Mouse (Mus musculus): ENCODE measurements around the gene 2810004N23Rik. TPM values are rescaled to one million over a fixed set of nuclear protein-coding genes. Genes with fewer than 3 reads are reported as not detected.
A peak's percentile ranks its signal among the peaks of the same experiment; 100 is the strongest.

2810004N23Rik gene
- total RNA-seq, 2 experiments from 2014 or later: 23.3 to 26.1 TPM

DNA sequence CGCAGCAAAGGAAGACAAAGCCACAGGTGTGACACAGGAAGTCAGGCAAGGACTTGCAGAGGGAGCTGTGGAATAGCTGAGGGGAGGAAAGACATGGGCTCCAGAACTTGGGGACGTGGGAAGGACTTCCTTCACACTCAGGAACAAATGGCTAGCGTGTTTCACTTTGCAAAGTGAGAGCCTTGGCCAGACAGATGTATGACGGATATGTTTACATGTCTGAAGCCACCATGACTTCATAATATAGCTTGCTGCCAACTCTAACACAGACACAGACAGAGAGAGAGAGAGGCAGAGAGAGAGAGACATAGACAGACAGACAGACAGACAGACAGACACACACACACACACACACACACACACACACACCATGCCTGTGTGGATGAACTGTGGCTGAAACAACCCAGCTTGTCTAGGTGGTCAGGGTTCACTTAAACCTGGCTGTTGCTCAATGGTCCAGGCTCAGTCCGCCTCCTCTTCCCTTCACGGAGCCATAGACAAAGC lies 43.3 kb downstream of the 2810004N23Rik start:
- DNase-seq: no peak

DNA sequence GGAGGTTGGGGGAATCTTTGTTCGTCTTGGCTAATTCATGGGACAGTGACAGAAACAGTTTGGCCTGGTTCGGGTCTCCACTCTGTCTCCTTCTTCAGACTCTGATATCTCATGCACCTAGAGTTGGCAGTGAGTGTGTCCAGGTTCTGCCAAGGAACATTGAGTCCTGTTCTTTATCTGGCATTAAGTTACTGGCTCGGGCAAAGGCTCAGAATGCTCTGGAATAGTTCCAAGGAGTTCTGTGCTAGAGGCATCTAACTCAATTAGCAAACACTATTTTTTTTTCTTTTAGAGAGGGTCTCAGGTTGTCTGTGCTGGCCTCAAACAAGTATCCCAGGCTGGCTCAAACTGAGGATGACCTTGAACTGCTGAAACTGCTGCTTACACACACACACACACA lies 45.6 kb downstream of the 2810004N23Rik start:
- no peak for DNase-seq

GRCm38 (mm10) chr8:124816866-124817265 lies 46.1 kb downstream of the 2810004N23Rik start:
- DNase-seq: no peak

- DNase-seq: no peak
These were observed 47.0 kb downstream of the 2810004N23Rik start for GRCm38 (mm10) chr8:124815870-124816269.

GRCm38 (mm10) chr8:124813326-124813725 lies 49.6 kb downstream of the 2810004N23Rik start:
- DNase-seq: no peak

- no peak for DNase-seq
These were observed 52.1 kb downstream of the 2810004N23Rik start for GRCm38 (mm10) chr8:124810689-124811394.

DNA sequence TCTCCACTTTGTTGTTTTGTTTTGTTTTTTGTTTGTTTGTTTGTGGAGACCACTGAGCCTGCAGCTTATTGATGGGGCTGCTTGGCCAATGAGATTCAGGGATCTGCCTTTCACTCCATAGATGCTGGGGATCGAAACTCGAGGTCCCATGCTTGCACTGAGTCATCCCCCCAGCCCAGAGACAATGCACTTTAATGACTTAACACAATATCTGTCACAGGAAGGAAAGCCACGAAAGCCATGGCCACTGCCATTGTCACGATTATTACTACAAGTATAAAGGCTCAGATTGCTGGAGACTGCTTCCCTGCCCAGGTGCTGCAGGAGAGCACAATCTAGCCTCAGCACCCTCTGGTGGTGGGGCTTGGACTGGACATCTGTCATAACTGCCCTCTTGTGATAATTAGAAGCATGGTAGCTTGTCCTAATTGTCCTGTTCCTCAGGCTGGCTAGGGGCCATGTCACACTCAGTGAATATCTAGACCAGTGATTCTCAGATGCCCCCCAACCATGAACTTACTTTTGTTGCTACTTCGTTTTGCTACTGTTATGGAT lies 52.8 kb downstream of the 2810004N23Rik start:
- DNase-seq: no peak

GRCm38 (mm10) chr8:124809419-124809818 lies 53.5 kb downstream of the 2810004N23Rik start:
- no peak for DNase-seq

DNA sequence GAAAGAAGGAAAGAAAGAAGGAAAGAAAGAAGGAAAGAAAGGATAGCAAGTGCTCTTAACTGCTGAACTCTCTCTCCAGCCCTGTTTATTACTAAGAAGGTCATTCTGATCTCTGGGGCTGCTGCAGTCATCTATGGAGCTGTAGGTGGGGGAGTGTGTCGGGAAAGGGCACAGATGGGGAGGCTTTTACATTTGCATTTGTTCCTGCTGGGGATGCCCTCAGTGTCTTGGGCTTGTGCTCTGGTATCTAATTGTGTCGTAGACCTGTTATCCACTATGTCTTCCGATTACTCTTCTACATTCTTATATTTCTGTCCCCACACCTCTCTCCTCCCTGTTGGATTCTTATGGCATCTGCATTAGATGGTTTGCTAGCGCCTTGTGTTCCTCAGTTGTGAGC lies 56.9 kb downstream of the 2810004N23Rik start:
- no peak for DNase-seq

DNA sequence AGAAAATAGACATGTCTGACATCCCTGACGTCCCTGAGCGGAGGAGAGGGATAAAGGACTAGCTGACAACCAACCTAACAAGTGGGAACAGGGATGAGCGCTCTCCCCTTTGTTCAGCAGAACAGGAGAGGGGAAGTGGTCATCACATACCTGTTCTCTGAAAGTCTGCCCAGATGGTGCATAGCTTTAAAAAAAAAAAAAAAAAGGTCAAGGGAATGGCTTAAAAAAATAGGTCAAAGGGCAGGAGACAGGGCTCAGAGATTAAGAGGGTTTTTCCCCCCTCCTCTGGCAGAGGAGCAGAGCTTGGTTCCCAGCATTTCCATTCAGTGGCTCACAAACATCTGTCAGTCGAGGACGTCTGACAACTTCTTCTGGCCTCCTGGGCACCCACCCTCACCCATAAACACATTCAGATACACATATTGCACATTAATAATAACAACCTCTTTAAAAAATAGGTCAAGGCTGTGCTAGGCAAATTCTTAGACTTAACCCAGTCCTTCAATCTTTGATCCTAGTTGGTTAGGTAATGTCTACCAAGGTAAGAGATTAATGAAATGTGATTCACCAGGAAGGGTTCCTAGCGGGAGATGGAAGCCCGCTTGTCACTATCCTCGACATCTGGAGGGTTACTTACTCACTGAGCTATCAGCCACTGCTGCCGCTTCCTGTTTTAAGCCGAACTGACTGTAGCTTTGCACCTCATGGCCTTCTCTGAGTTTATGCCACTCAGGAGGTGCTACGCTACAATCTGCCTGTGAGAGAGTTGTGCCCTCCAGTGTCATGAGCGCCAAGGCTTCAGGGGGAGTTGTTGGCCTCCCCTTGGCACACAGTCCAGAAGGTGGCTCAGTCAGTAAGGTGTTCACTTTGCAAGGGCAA lies 58.9 kb downstream of the 2810004N23Rik start:
- DNase-seq: no peak

DNA sequence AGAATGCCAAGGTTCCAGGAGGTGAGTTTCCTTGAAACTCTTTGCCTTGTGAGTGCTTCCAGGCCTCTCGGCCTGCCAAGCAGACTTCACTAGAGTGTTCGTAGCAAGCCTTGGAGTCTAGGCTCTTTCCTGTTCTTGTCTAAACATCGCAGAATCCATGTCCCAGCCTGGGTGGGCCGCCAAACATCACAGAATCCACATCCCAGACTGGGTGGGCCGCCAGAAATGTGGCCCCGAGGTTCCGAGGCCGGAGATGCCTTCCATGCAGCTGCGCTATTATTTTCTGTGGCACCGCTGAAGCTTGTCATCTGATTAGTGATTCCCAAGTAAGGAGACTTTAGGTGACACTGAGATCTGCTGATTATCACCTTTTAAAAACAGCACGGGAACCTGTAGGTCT lies 62.4 kb downstream of the 2810004N23Rik start:
- DNase-seq: no peak

GRCm38 (mm10) chr8:124795781-124796488 lies 67.0 kb downstream of the 2810004N23Rik start:
- no peak for DNase-seq

GRCm38 (mm10) chr8:124794486-124794780 lies 68.5 kb downstream of the 2810004N23Rik start:
- DNase-seq: peak; percentile 75 to 80

DNA sequence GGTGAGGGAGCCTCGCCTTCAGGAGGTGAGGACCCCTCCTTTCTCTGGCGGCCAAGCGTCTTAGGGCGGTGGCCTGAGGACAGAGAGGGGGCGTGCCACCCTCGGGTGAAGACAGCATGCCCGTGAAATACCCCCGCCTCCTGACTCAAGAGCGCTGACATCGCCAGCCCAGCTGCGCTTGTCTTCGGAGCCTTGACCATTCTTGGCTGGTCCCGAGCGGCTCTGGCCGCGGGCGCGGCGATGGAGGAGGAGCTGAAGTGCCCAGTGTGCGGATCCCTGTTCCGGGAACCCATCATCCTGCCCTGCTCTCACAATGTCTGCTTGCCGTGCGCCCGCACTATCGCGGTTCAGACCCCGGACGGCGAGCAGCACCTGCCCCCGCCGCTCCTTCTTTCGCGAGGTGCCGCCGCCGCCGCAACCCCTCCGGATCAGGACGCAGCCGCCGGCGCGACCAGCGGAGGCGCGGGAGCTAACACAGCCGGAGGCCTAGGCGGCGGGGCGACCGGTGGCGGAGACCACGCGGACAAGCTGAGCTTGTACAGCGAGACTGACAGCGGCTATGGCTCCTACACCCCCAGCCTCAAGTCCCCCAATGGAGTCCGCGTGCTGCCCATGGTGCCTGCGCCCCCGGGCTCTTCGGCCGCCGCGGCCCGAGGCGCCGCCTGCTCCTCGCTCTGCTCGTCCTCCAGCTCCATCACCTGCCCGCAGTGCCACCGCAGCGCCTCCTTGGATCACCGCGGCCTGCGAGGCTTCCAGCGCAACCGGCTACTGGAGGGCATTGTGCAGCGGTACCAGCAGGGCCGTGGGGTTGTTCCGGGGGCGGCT lies 69.0 kb downstream of the 2810004N23Rik start:
- DNase-seq: peak in 1 of 2 experiments; percentile 31

GRCm38 (mm10) chr8:124793172-124793651 lies 69.7 kb downstream of the 2810004N23Rik start:
- peak; percentile 74 to 79 for DNase-seq

- peak; percentile 46 to 54 for DNase-seq
These were observed 70.2 kb downstream of the 2810004N23Rik start, which contains the start of gene Trim67 for GRCm38 (mm10) chr8:124792708-124793107. Trim67 (plus strand) TSS chr8:124793092.

GRCm38 (mm10) chr8:124792186-124792585 lies 70.7 kb downstream of the 2810004N23Rik start:
- DNase-seq: peak; percentile 50 to 62

GRCm38 (mm10) chr8:124791751-124792150 lies 71.2 kb downstream of the 2810004N23Rik start:
- no peak for DNase-seq

- DNase-seq: no peak
These were observed 72.2 kb downstream of the 2810004N23Rik start for GRCm38 (mm10) chr8:124790676-124791075.

Measured in layer of hippocampus, postnatal 36 days (tissue).